Mouse (Mus musculus) limb, embryonic 14.5 days (tissue): ENCODE measurements around the gene Ccdc114. TPM values are rescaled to one million over a fixed set of nuclear protein-coding genes. Genes with fewer than 3 reads are reported as not detected.

Experiments used
- ATAC-seq: fragments of 200-750 bp; cut with Nextera tagmentation; 2 replicates; pipeline ENCODE4 v1.8.0; 2017; ENCODE audit warnings: low read depth, moderate number of reproducible peaks, moderate TSS enrichment; ENCODE audit not compliant: low FRiP score
- DNase-seq: peaks from one replicate; pipeline ENCODE4 v3.0.0-alpha.2; 2015; ENCODE audit warnings: low spot score
- H3K27ac ChIP-seq: fragments of 300-500 bp; sonication (generic); replicated peaks from 2 replicates; pipeline ENCODE4 v1.5.1; 2014; ENCODE audit warnings: low read depth, mild to moderate bottlenecking, low read length, moderate library complexity, mixed read lengths
- H3K27me3 ChIP-seq: fragments of 300-500 bp; sonication (generic); 2 replicates; pipeline ENCODE4 v1.6.1; 2014; ENCODE audit warnings: low read length, mixed read lengths; ENCODE audit not compliant: control insufficient read depth, insufficient read depth
- H3K36me3 ChIP-seq: fragments of 300-500 bp; sonication (generic); 2 replicates; pipeline ENCODE4 v1.6.1; 2014; ENCODE audit warnings: mild to moderate bottlenecking, low read length, moderate library complexity, mixed read lengths; ENCODE audit not compliant: control insufficient read depth, insufficient read depth
- H3K4me1 ChIP-seq: fragments of 300-500 bp; sonication (generic); 2 replicates; pipeline ENCODE4 v1.6.1; 2014; ENCODE audit warnings: antibody characterized with exemption, low read length, mixed read lengths; ENCODE audit not compliant: control insufficient read depth, insufficient read depth
- H3K4me2 ChIP-seq: fragments of 300-500 bp; sonication (generic); replicated peaks from 2 replicates; pipeline ENCODE4 v1.6.1; 2014; ENCODE audit warnings: low read depth, mild to moderate bottlenecking, low read length, moderate library complexity; ENCODE audit not compliant: severe bottlenecking
- H3K4me3 ChIP-seq: fragments of 300-500 bp; sonication (generic); replicated peaks from 2 replicates; pipeline ENCODE4 v1.5.1; 2014; ENCODE audit warnings: low read length
- H3K9ac ChIP-seq: fragments of 300-500 bp; sonication (generic); 2 replicates; pipeline ENCODE4 v1.6.1; 2014; ENCODE audit warnings: mild to moderate bottlenecking, low read depth, low read length, moderate library complexity; ENCODE audit not compliant: severe bottlenecking
- H3K9me3 ChIP-seq: fragments of 300-500 bp; sonication (generic); 2 replicates; pipeline ENCODE4 v1.6.1; 2016; ENCODE audit warnings: low read length; ENCODE audit not compliant: control insufficient read depth
- POLR2A ChIP-seq: fragments of 200-500 bp; IDR thresholded peaks from 2 replicates; pipeline ENCODE4 v1.8.0; 2012; ENCODE audit warnings: inconsistent platforms, mild to moderate bottlenecking, moderate library complexity, borderline replicate concordance; ENCODE audit not compliant: insufficient read depth, insufficient read length; ENCODE audit errors: extremely low read depth
- WGBS: fragments of 180-500 bp; shearing (Covaris S2); extraction: QIAGEN DNeasy Blood & Tissue Kit; methylation state at CpG from one replicate; pipeline ENCODE4 v1.1.7; 2014; 5-methylcytosine and 5-hydroxymethylcytosine counted together
- polyA plus RNA-seq, 2 experiments: library from polyadenylated mRNA; depleted of rRNA in 1 of 2; stranded (reverse) in 1 of 2; unstranded in 1 of 2; fragments of >200 nt; fragmentation: Nextera tagmentation in 1 of 2; extraction: Ambion mirVana in 1 of 2; gene quantifications; 2 replicates each; pipeline versions ENCODE4 v1.2.1 to v1.2.3; 2012 to 2014

Gene Ccdc114
- polyA plus RNA-seq, 2 experiments: 2.5 to 7.1 TPM

GRCm38 (mm10) chr7:45901562-45901961 is 22.3 kb upstream of the Ccdc114 start:
- 51% methylated on average over 5 of the region's 5 CpGs for WGBS

GRCm38 (mm10) chr7:45902481-45903002 is 21.3 kb upstream of the Ccdc114 start:
- 57% methylated on average over 11 of the region's 12 CpGs for WGBS

More at GRCm38 (mm10) chr7:45901562-45901961, 22.3 kb upstream of the Ccdc114 start:
- Histone ChIP-seq H3K27ac (no peak overlapping the region), H3K27me3 (no peaks in the 10 kb centered on the region), H3K36me3 (no peaks in the 10 kb centered on the region), H3K4me2 (no peak overlapping the region), H3K9me3 (no peaks in the 10 kb centered on the region), H3K4me1 (peaks cover 6% of the 10 kb centered on the region; the same call in 1 of the 2 replicates), H3K9ac (no peak overlapping the region), H3K4me3 (no peak overlapping the region)
- no peak for DNase-seq
- no peak for ATAC-seq
- no peak for TF ChIP-seq POLR2A

GRCm38 (mm10) chr7:45906622-45907021 is 17.2 kb upstream of the Ccdc114 start:
- Histone ChIP-seq H3K4me3 (no peak overlapping the region), H3K9ac (no peak overlapping the region), H3K4me2 (no peak overlapping the region), H3K36me3 (peaks cover 26% of the 10 kb centered on the region), H3K27me3 (no peaks in the 10 kb centered on the region), H3K9me3 (no peaks in the 10 kb centered on the region), H3K27ac (no peak overlapping the region), H3K4me1 (no peaks in the 10 kb centered on the region)
- no peak for TF ChIP-seq POLR2A
- ATAC-seq (no peak), DNase-seq (no peak)
- WGBS: 92% methylated on average over 9 of the region's 9 CpGs

More at GRCm38 (mm10) chr7:45902481-45903002, 21.3 kb upstream of the Ccdc114 start:
- Histone ChIP-seq H3K27me3 (no peaks in the 10 kb centered on the region), H3K9ac (no peak overlapping the region), H3K9me3 (no peaks in the 10 kb centered on the region), H3K27ac (0 out of 2 replicates have a peak overlapping the region, but pooled peaks have one; percentile 19), H3K4me3 (no peak overlapping the region), H3K4me2 (no peak overlapping the region), H3K36me3 (0 out of 2 replicates have a peak, but pooled peaks cover 4% of the 10 kb centered on the region), H3K4me1 (peaks cover 5% of the 10 kb centered on the region; the same call in 1 of the 2 replicates)
- ATAC-seq (no peak), DNase-seq (no peak)
- TF ChIP-seq POLR2A: no peak

- Histone ChIP-seq H3K9me3 (no peaks in the 10 kb centered on the region), H3K4me1 (no peaks in the 10 kb centered on the region), H3K4me2 (no peak overlapping the region), H3K4me3 (no peak overlapping the region), H3K9ac (no peak overlapping the region), H3K36me3 (peaks cover 26% of the 10 kb centered on the region), H3K27ac (no peak overlapping the region), H3K27me3 (no peaks in the 10 kb centered on the region)
- DNase-seq: no peak
- TF ChIP-seq POLR2A: no peak
- ATAC-seq: no peak
These were observed 15.5 kb upstream of the Ccdc114 start for GRCm38 (mm10) chr7:45908384-45908783.

- no peaks in the 10 kb centered on the region for H3K27me3 ChIP-seq
- H3K4me1 ChIP-seq: no peaks in the 10 kb centered on the region
- ATAC-seq (no peak), DNase-seq (no peak)
- H3K9ac ChIP-seq: no peak overlapping the region
- 92% methylated on average over 16 of the region's 16 CpGs for WGBS
- no peak overlapping the region for H3K4me2 ChIP-seq
- peaks cover 26% of the 10 kb centered on the region for H3K36me3 ChIP-seq
- no peaks in the 10 kb centered on the region for H3K9me3 ChIP-seq
- H3K4me3 ChIP-seq: no peak overlapping the region
- no peak overlapping the region for H3K27ac ChIP-seq
- TF ChIP-seq POLR2A: no peak
These were observed 14.7 kb upstream of the Ccdc114 start for GRCm38 (mm10) chr7:45909145-45909544.

GRCm38 (mm10) chr7:45914067-45914466 is 9.8 kb upstream of the Ccdc114 start:
- no peaks in the 10 kb centered on the region for H3K27me3 ChIP-seq
- WGBS: 82% methylated on average over 6 of the region's 6 CpGs
- H3K36me3 ChIP-seq: peaks cover 31% of the 10 kb centered on the region
- no peaks in the 10 kb centered on the region for H3K9me3 ChIP-seq
- no peak overlapping the region for H3K9ac ChIP-seq
- ATAC-seq (no peak), DNase-seq (no peak)
- no peak for TF ChIP-seq POLR2A
- no peak overlapping the region for H3K27ac ChIP-seq
- no peak overlapping the region for H3K4me3 ChIP-seq
- no peak overlapping the region for H3K4me2 ChIP-seq
- H3K4me1 ChIP-seq: peaks cover 22% of the 10 kb centered on the region
